Mouse (Mus musculus) kidney, adult 8-10 months (tissue): ENCODE data around the gene Rufy1.
"Not testable (repeated sequence)": the region's sequence is repeated elsewhere in the genome, so short reads cannot be mapped to it uniquely, and the experiment has no call there.

ENCODE experiments used
- DNase-seq, 2 experiments: peaks; one replicate each; pipeline ENCODE4 v3.0.0; 2022

The Rufy1 gene

DNA sequence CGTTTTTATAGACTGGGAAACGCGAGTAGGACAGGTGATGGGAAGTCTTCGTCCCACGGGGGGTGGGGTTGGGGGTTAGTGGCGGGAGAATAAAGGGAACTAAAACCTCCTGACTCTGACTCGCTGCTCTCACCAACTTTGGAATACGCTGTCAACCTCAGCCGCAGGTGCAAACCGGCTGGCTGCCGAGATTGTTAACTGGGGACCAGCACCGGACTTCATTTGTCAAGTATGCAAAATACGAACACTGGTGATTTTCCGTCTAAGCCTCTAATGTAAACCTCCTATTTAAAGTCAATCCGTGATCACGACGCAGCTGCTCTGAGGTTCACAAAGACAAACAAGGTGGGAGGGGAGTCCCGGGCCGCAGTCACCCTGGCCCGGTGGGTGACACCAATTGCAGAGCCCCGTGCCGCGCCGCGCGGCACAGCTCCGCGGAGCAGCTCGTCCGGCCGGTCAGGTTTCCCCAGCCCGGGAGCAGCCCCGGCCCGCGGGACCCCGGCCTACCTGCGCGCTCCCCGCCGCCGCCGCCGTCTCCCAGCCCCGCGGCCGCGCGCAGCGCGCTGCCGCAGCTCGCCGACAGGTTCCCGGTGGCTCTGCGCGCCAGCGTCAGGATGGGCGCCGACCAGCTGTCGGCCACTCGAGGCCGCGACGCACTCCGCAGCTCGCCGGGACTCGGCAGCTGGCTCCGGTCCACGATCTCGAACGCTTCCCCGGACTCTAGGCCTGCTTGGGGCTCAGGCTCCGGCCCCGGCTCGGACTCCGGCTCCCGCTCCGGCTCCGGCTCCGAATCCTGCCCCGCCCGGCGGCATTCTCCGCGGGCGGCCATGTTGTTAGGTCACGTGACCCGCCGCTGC lies at the start of gene Rufy1:
TSS of gene Rufy1 (minus strand) at position 849 of the 857 bp plus-strand sequence.
- DNase-seq, result peak; percentile 81 to 87

- no peak for DNase-seq
Observed at GRCm38 (mm10) chr11:50478072-50478471, 47.1 kb upstream of the Rufy1 start.

DNA sequence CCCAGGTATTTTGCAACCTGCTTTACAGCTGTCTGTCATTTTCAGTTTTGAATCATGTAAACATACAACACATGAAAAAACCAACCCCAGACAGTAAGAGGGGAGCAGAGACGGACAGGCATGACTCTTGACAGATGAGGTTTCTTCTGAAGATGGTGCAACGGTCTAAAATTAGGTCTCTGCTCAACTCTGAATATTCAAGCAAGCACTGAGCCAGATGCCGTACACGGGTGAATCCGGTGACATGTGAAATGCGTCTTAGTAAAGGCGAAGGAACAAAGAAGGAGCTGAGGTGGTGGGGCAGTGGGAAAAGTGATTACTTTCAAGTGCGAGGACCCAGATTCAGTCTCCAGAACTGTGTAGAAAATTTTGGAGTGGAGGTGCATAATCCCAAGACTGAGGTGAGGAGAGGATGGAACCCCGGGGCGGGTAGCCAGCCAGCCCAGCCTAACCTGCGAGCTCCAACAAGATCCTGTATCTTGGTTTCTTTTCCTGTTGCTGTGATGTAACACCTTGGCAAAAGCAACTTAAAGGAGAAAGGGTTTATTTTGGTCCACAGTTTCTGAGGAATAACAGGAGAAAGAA lies 46.7 kb upstream of the Rufy1 start:
- DNase-seq, result no peak

DNA sequence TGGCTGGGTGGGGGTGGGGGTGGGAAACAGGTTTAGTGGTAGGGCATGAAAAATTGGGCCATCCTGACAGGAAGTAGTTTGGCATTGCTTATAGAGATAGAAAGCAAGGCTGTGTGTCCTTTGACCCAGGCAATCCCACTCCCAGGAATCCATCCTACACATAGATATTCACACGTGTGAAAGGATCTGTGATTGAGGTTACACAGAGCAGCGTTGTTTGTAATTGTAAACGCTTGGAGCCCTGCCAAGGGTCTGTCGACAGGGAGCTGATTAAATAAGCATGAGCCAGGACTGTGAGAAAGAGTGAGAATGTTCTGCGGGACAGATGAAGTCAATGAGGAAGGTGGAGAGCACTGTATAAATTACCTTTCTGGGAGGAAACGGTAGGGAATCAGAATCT lies 46.0 kb upstream of the Rufy1 start:
- no peak for DNase-seq

GRCm38 (mm10) chr11:50473933-50474332 lies 43.0 kb upstream of the Rufy1 start:
- DNase-seq, result no peak

GRCm38 (mm10) chr11:50472161-50472939 lies 41.4 kb upstream of the Rufy1 start:
- DNase-seq, result no peak

- DNase-seq, result no peak
Observed at GRCm38 (mm10) chr11:50461481-50461880, 30.6 kb upstream of the Rufy1 start.

- DNase-seq, result peak in 1 of 2 experiments; percentile 33
Observed at GRCm38 (mm10) chr11:50459250-50459649, 28.3 kb upstream of the Rufy1 start.

- peak; percentile 46 to 67 for DNase-seq
Observed at GRCm38 (mm10) chr11:50457111-50457911, 26.4 kb upstream of the Rufy1 start.

DNA sequence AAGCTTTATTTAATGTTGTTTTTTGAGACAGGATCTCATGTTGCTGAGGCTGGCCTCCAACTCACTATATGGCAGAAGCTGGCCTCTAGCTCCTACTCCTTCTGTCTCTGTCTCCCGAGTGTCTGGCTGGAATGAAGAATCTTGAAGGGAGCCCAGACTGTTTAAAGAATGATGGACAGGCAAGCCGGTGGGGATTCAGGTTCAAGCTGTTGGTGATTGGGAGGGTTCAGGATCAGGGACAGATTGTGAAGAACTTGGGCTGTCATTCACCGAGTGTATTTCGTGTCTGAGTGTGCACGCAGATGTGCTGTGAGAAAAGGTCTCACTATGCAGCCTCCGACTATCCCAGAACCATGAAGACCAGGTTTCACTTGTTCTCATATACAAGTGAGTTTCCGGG lies 25.5 kb upstream of the Rufy1 start:
- no peak for DNase-seq

GRCm38 (mm10) chr11:50454934-50455333 lies 24.0 kb upstream of the Rufy1 start:
- no peak for DNase-seq

- DNase-seq, result no peak
Observed at GRCm38 (mm10) chr11:50450236-50450635, 19.3 kb upstream of the Rufy1 start.

DNA sequence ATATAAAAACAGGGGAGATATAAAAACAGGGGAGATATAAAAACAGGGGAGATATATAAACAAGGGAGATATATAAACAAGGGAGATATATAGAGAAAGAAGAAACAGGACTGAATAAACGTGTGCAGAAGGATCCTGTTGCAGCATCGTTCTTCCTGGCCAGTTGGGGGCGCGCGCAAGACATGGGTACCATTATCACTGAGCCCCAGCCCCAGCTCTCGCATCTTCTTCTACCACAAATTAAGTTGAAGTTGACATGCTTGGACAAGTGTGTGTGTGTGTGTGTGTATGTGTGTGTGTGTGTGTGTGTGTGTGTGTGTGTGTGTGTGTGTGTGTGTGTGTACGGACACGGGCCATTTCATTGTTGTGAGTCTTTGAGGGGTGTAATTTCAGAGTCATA lies 17.2 kb upstream of the Rufy1 start:
- not testable (repeated sequence) for DNase-seq

DNA sequence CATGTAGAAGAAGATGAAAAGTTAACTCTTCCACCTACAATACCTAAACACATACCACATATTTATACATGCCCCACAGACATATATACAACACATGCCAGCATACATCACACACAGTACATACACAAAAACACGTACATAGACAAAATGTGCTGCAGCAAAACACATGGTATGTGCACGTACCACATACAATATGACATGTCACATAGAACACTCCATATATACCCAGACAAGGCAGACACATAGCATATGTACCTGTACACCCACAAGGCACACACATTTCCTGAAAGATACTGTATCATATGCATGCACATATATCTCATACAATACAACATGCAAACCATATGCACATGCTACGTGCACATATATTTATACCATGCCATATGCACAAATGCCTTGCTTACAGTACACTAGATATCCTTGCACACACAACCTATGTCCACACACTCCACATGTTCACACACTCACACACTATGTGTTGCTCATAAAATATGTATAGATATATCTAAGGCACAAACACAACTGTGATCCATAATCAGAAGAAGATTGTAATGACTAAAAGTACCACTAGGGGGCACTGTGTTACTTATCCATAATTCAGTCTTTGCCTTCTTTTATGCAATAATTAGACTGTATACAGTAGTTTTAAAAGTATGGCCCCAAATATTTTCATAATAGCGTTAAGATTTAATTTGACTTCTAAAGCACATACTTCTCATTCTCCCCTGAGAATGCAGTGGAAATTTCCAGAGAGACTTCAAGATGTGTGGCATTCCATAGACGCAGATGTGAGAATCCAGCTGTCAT lies 12.5 kb upstream of the Rufy1 start:
- no peak for DNase-seq

DNA sequence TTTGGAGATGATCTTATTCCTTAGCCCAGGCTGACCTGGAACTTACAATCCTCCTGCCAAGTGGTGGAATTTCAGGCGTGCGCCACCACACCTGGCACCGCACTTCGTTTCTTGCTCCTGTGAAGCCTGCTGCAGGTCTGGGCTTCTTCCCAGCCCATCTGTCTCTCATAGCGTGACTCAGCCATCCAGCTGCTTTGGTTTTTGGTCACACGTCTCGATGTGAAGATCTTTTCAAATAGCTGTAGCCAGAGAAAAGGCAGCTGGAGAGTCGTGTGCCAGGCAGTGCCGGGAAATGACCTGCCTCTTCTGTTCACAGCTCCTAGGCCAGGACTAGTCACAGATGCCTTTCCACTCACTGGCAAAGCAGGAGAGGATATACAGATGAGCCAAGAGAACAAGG lies 10.7 kb upstream of the Rufy1 start:
- no peak for DNase-seq

GRCm38 (mm10) chr11:50440691-50441090 lies 9.8 kb upstream of the Rufy1 start:
- DNase-seq, result no peak

- DNase-seq, result no peak
Observed at GRCm38 (mm10) chr11:50439857-50440256, 8.9 kb upstream of the Rufy1 start.

DNA sequence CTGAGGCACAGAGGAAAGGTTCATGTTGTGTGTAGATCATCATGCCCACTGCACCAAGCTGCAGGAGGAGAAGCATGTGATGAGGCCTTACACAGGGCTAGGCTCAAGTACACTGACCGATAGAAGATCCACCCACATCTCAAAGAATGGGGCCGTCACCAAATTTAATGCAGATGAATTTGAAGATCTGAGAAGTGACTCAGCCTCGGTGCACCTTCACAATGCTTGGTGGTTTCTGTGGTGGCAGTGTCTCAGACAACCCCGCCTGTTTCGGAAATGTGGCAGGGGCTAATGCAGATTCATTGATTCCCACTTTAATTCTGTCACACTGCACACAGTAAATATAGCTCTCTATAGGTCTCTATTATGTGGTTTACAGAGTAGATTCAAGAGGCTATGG lies 2.0 kb upstream of the Rufy1 start:
- no peak for DNase-seq

DNA sequence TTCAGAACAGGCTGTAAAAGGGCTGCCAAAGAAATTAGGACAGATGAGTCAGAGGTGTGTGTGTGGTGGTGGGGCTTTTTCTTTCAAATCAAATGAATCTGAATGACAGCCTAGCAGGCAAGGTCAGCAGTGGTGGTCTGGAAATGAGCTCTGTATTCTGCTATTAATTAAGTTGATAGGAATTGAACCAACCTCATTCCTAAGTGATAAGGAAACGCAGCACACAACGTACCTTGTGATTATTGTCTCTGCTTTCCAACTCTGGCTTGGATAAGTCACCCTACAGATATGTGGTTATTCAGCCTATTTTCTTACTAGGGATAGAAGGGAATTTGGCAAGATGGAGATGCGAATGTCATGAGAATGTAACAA lies 1.1 kb upstream of the Rufy1 start:
- DNase-seq, result no peak

- DNase-seq, result peak in 1 of 2 experiments; percentile 17
Observed at GRCm38 (mm10) chr11:50431134-50432068, 476 bp upstream of the Rufy1 start.

DNA sequence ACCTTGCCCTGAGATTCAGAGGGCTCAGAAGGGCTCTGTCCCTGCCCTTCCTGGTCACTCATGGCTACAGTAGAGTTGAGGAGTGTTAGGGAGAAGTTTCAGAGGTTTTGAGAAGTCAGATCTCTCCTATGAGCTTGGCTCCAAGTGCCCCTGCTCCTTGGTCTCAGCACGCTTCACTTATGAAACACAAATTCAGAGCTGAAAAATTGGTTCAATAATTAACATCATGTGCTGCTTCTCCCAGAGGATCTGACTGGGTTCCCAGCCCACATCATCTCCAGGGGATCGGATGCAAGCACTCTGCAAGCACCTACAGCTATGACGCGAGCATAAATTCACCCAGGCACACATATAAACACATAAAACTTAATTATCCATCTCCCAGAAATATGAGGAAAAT lies 4.9 kb downstream of the Rufy1 start:
- peak in 1 of 2 experiments; percentile 24 for DNase-seq
